Mouse (Mus musculus) testis, adult 2 months (tissue): ENCODE measurements around the gene Trpc7. TPM values are rescaled to one million over a fixed set of nuclear protein-coding genes. Genes with fewer than 3 reads are reported as not detected.

Experiments used
- H3K27ac ChIP-seq: fragments of 200-500 bp; 2 replicates; pipeline ENCODE4 v1.5.1; 2012; ENCODE audit warnings: low read depth, low read length; ENCODE audit not compliant: control insufficient read depth, insufficient read depth
- H3K27me3 ChIP-seq: fragments of 200-500 bp; 2 replicates; pipeline ENCODE4 v1.6.1; 2012; ENCODE audit warnings: mild to moderate bottlenecking, low read length, moderate library complexity; ENCODE audit not compliant: control insufficient read depth, insufficient read depth
- H3K36me3 ChIP-seq: fragments of 200-500 bp; 2 replicates; pipeline ENCODE4 v1.6.1; 2012; ENCODE audit warnings: mild to moderate bottlenecking, low read length; ENCODE audit not compliant: control insufficient read depth, insufficient read depth
- H3K4me1 ChIP-seq: fragments of 200-500 bp; 2 replicates; pipeline ENCODE4 v1.6.1; 2012; ENCODE audit warnings: low read length; ENCODE audit not compliant: control insufficient read depth, insufficient read depth
- H3K4me3 ChIP-seq: fragments of 200-500 bp; 2 replicates; pipeline ENCODE4 v1.5.1; 2012; ENCODE audit warnings: low read depth, mild to moderate bottlenecking, low read length, moderate library complexity, mixed read lengths; ENCODE audit not compliant: control insufficient read depth
- CTCF ChIP-seq: fragments of 200-500 bp; IDR thresholded peaks from 2 replicates; pipeline ENCODE4 v1.5.1; 2012; ENCODE audit warnings: low read depth, mild to moderate bottlenecking, inconsistent platforms, low read length, moderate library complexity; ENCODE audit not compliant: control insufficient read depth, insufficient read depth, insufficient replicate concordance
- POLR2A ChIP-seq: fragments of 200-500 bp; IDR thresholded peaks from 2 replicates; pipeline ENCODE4 v1.6.1; 2012; ENCODE audit warnings: low read depth, mild to moderate bottlenecking, inconsistent platforms, low read length, moderate library complexity; ENCODE audit not compliant: control insufficient read depth
- polyA plus RNA-seq: library from polyadenylated mRNA; depleted of rRNA; stranded (reverse); fragments of >200 nt; gene quantifications from 2 replicates; pipeline ENCODE4 v1.2.3, GENCODE M21; 2012

Trpc7 gene
- polyA plus RNA-seq, 1 experiment: 0.48 TPM

DNA sequence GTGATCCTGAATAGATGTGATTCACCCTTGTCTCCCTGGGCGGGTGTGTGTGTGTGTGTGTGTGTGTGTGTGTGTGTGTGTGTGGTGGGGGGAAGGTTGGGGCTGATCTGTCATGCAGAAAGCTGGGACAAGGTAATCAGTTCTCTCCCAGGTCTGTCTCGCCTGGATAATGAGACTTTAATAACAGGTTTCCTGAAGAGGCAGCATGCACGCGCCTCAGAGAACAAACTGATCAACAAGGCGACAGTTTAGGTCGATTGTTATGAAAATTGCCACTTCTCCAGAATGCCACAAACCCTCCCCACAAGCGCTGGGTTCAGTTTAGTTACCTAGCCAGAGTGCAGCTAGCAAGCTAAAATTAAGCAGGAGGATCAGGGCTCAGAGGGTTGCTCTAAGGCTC is 101.4 kb downstream of the Trpc7 start:
- Histone ChIP-seq H3K27me3 (no peaks in the 10 kb centered on the region), H3K4me1 (no peaks in the 10 kb centered on the region; the same call in 1 of the 2 replicates), H3K36me3 (no peaks in the 10 kb centered on the region), H3K27ac (no peak overlapping the region), H3K4me3 (peak overlapping the region; percentile 40)
- TF ChIP-seq POLR2A: no peak
- no peak for TF ChIP-seq CTCF

DNA sequence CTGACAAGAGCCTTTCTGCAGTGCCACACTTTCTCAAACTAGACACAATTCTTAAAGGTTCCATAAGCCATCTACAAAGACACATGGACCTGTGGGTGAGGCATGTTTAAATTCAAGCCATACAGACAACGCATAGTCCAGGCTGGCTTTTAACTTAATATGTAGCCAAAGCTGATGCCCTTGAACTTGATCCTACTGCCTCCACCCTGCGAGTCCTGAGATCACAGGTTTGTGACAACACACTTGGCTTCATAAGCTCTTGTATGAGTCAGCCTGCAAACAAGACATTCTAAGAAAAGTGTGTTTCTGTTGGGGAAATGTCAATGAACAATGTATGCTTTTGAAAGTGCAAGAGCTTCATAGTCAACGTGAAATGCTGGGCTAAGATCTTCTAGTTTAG is 102.9 kb downstream of the Trpc7 start:
- Histone ChIP-seq H3K27ac (no peak overlapping the region), H3K27me3 (no peaks in the 10 kb centered on the region), H3K4me3 (no peak overlapping the region), H3K4me1 (no peaks in the 10 kb centered on the region; the same call in 1 of the 2 replicates), H3K36me3 (no peaks in the 10 kb centered on the region)
- TF ChIP-seq CTCF: no peak
- TF ChIP-seq POLR2A: no peak

DNA sequence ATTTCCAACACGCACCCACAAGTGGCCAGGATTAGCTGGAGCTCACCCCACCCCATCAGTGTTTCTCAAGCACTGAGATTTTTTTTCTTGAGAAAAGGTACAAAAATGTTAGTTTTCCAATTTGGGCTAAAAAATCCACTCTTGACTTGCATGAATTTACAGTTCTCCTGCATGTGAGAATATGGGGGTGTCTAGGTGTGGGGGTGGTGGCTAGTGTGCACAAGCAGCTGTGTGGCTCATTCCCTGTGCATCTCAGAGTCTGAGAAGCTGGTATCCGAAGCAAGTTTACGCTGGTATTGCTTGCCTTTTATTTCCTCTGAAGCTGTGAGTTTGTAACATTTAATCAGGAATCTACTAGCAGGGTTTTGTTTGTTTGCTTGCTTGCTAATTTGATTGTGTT is 105.1 kb downstream of the Trpc7 start:
- TF ChIP-seq CTCF: no peak
- TF ChIP-seq POLR2A: no peak
- no peak overlapping the region for H3K4me3 ChIP-seq
- no peak overlapping the region for H3K27ac ChIP-seq
- no peaks in the 10 kb centered on the region for H3K36me3 ChIP-seq
- H3K27me3 ChIP-seq: no peaks in the 10 kb centered on the region
- no peaks in the 10 kb centered on the region; the same call in 1 of the 2 replicates for H3K4me1 ChIP-seq

DNA sequence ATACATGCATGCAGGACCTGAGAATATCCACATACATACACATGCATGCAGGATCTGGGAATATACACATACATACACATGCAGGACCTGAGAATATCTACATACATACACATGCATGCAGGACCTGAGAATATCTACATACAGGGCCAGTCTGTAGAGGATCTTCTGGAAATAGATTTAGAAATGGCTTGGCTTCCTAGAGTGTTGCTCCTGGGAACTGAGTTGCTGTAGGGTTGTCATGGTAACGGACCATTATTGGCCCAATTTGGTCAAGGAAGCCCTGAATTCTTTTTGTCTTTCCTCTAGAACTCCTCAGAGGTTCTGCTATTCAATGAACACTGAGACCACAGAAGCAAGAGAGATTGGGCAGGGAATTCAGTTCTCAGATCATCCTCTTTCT is 113.2 kb downstream of the Trpc7 start:
- Histone ChIP-seq H3K4me1 (no peaks in the 10 kb centered on the region), H3K27ac (no peak overlapping the region), H3K4me3 (no peak overlapping the region), H3K27me3 (no peaks in the 10 kb centered on the region), H3K36me3 (no peaks in the 10 kb centered on the region)
- TF ChIP-seq CTCF (no peak), POLR2A (no peak)

DNA sequence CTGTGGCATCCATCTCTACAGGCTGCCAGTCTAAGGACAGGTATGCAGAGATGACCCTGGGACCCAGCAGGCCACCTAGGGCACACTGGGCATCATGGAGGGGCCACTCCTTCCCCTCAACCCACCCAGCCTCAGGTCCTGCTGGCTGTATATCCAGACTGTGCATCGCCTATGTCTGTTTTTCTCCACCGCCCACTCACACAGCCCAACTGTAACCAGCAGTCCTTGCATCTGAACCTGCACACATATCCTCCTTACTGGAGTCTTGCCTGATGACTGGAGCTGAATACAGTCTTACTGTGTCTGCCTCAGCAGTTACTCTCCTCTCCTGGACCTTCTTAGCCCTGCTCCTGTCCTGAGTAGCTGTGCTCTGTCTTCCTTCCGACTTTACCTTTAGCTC is 114.1 kb downstream of the Trpc7 start:
- no peak overlapping the region for H3K27ac ChIP-seq
- TF ChIP-seq CTCF: no peak
- TF ChIP-seq POLR2A: no peak
- no peaks in the 10 kb centered on the region for H3K36me3 ChIP-seq
- no peaks in the 10 kb centered on the region for H3K4me1 ChIP-seq
- no peaks in the 10 kb centered on the region for H3K27me3 ChIP-seq
- H3K4me3 ChIP-seq: no peak overlapping the region

DNA sequence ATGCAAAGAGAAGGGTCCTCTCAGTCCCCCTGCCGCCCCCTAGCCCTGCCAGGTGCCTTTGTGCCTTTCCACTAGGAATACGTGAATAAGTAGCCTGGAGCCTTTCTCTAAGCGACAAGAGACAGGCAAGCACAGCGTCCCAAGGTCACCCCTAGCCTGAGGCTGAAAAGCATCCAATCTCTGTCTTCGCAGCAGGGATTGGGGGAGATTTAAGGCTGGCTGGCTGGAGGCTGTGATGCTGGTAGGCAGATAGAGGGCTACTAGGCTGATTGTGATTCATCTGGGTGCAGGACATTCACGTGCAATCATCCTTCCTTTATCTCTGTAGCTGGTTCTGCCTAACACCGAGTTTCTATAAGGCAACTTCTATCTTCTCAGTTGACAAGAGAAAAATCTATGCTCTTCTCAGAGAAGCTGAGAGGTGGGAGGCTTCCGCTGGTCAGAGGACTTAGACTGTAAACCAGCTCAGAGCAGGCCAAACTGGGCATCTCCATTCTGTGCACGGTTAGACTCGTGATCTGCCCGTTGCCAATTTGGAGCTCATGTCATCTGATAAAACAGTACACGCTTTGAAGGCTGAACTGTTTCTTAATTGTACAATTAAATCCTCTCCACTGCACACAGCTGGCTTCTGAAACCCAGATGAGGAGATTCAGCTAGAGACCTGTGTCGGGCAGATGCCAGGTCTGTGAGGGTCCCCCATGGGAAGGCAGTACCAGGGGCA is 114.9 kb downstream of the Trpc7 start:
- TF ChIP-seq CTCF (no peak), POLR2A (no peak)
- no peaks in the 10 kb centered on the region for H3K4me1 ChIP-seq
- no peaks in the 10 kb centered on the region for H3K27me3 ChIP-seq
- H3K27ac ChIP-seq: no peak overlapping the region
- no peak overlapping the region for H3K4me3 ChIP-seq
- H3K36me3 ChIP-seq: no peaks in the 10 kb centered on the region

DNA sequence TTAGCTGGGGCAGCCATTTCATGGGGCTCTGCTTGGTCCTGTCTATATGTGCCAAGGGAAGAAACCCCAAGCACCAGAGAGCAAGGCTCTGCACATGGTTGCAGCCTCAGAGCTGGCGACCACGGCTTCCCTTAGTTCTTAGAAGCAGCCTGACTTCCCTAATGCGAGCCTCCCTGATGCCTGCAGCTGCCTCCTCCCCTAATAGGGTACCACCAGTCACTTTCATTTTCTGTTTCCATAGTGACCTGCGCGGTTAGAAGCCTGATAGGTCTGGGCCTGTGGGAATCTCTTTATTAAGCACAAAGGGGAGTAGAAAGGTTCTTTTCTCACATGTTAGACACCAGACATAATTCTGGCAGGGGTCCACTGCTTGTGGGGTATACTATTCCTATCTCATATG is 121.5 kb downstream of the Trpc7 start:
- Histone ChIP-seq H3K27ac (no peak overlapping the region), H3K4me3 (no peak overlapping the region), H3K36me3 (no peaks in the 10 kb centered on the region), H3K4me1 (no peaks in the 10 kb centered on the region), H3K27me3 (no peaks in the 10 kb centered on the region)
- TF ChIP-seq POLR2A (no peak), CTCF (no peak)

DNA sequence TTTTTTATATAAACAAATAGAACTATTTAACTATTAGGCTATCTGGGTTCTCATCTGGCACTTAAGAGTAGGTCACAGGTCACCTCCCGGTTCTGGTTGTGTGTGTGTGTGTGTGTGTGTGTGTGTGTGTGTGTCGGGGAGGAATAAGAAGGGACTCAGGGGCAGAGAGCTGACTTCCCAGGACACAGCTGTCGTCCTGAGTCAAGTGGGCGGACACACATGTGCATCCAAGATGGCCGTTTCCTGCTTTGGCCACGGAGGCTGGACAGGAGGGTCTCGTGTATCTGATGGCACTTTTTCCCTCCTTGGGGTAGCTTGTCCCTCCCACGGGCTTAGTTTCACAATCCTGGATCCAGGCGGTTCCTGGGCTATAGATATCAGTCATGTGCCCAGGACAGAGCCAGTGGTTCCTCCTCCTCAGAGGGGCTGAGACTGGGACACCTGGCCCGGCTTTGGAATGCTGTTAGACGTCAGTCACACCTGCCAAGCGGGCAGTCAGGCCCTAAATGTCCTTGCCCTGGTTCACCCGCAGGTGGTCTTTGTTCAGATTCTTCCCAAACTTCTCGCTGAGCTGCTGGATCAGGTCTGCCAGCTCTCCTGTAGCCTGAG is 122.4 kb downstream of the Trpc7 start:
- no peaks in the 10 kb centered on the region for H3K4me1 ChIP-seq

More for the DNA sequence above, 122.4 kb downstream of the Trpc7 start:
- Histone ChIP-seq H3K27me3 (no peaks in the 10 kb centered on the region), H3K36me3 (no peaks in the 10 kb centered on the region), H3K4me3 (no peak overlapping the region), H3K27ac (no peak overlapping the region)
- TF ChIP-seq POLR2A (no peak), CTCF (no peak)
